Mouse (Mus musculus) midbrain, embryonic 14.5 days (tissue): Measurements from ENCODE around the gene Lta. TPM values are rescaled to one million over a fixed set of nuclear protein-coding genes. Genes with fewer than 3 reads are reported as not detected.

Experiments used
- ATAC-seq: fragments of 200-750 bp; cut with Nextera tagmentation; 2 replicates; pipeline ENCODE4 v1.8.0; 2017; ENCODE audit warnings: moderate number of reproducible peaks, moderate library complexity; ENCODE audit not compliant: low FRiP score, low TSS enrichment
- DNase-seq: peaks from one replicate; pipeline ENCODE4 v3.0.0-alpha.2; 2015
- H3K27ac ChIP-seq: fragments of 300-500 bp; sonication (generic); replicated peaks from 2 replicates; pipeline ENCODE4 v1.5.1; 2014; ENCODE audit warnings: mild to moderate bottlenecking, low read depth, low read length, moderate library complexity
- H3K27me3 ChIP-seq: fragments of 300-500 bp; sonication (generic); 2 replicates; pipeline ENCODE4 v1.6.1; 2014; ENCODE audit warnings: low read length, control low read depth, mixed read lengths; ENCODE audit not compliant: control insufficient read depth, insufficient read depth
- H3K36me3 ChIP-seq: fragments of 300-500 bp; sonication (generic); 2 replicates; pipeline ENCODE4 v1.6.1; 2014; ENCODE audit warnings: low read length, control low read depth; ENCODE audit not compliant: control insufficient read depth, insufficient read depth
- H3K4me1 ChIP-seq: fragments of 300-500 bp; sonication (generic); 2 replicates; pipeline ENCODE4 v1.6.1; 2014; ENCODE audit warnings: mild to moderate bottlenecking, antibody characterized with exemption, low read length, control low read depth; ENCODE audit not compliant: control insufficient read depth, insufficient read depth
- H3K4me2 ChIP-seq: fragments of 300-500 bp; sonication (generic); 2 replicates; pipeline ENCODE4 v1.6.1; 2014; ENCODE audit warnings: mild to moderate bottlenecking, low read length, moderate library complexity
- H3K4me3 ChIP-seq: fragments of 300-500 bp; sonication (generic); replicated peaks from 2 replicates; pipeline ENCODE4 v1.5.1; 2014; ENCODE audit warnings: low read depth, low read length
- H3K9ac ChIP-seq: fragments of 300-500 bp; sonication (generic); replicated peaks from 2 replicates; pipeline ENCODE4 v1.6.1; 2014; ENCODE audit warnings: mild to moderate bottlenecking, low read length, moderate library complexity
- H3K9me3 ChIP-seq: fragments of 300-500 bp; sonication (generic); 2 replicates; pipeline ENCODE4 v1.6.1; 2016; ENCODE audit warnings: low read length, control low read depth, mixed read lengths; ENCODE audit not compliant: control insufficient read depth
- WGBS: fragments of 180-500 bp; shearing (Covaris S2); extraction: QIAGEN DNeasy Blood & Tissue Kit; methylation state at CpG from one replicate; pipeline ENCODE4 v1.1.7; 2014; 5-methylcytosine and 5-hydroxymethylcytosine counted together
- polyA plus RNA-seq: library from polyadenylated mRNA; unstranded; fragments of >200 nt; fragmentation: Nextera tagmentation; extraction: Ambion mirVana; gene quantifications from 2 replicates; pipeline ENCODE4 v1.2.1, GENCODE M21; 2014

Lta gene
- polyA plus RNA-seq, 1 experiment from 2014 or later = 0.20 TPM

DNA sequence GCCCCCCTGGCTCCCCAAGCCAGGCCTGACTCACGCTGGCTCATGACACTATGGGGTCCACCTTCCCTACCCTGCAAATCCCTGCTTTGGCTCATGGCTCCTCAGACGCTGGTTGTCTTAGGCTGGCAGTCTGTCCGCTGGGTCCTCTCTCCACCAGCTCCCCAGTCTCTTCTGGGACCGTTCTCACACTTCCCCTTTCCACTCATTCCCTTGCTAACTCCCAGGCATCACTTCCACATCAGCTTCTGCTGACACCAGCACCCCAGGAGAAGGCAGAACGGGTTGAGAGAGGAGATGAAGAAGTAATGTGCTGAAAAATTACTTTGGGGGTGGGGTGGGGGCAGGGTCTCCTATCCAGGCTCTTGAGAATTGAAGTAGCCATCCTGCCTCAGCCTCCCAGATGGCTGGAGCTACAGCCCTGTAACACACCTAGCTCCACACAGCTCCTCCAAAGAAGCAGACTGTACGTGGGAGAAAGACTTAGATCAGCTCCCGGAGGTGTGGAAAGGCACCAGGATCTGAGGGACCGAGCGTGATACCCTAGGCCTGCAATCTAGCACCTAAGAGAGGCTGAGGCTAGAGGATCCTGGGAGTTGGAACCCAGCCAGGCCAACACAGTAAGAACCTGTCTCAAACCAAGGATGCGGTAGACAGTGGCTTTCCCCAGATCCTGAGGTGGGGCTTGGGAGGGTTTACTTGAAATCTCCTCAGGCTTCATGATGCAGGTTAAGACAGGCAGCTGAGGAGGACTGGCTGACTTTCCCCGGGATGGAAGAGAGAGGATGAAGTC lies 32.5 kb downstream of the Lta start:
- Histone ChIP-seq H3K36me3 (no peaks in the 10 kb centered on the region), H3K4me1 (no peaks in the 10 kb centered on the region), H3K27me3 (no peaks in the 10 kb centered on the region), H3K27ac (no peak overlapping the region), H3K4me3 (no peak overlapping the region), H3K9me3 (no peaks in the 10 kb centered on the region), H3K4me2 (no peak overlapping the region), H3K9ac (0 out of 2 replicates have a peak overlapping the region, but pooled peaks have one; percentile 9)
- no peak for DNase-seq
- ATAC-seq = no peak
- 70% methylated on average over 11 of the region's 11 CpGs for whole genome bisulfite sequencing

DNA sequence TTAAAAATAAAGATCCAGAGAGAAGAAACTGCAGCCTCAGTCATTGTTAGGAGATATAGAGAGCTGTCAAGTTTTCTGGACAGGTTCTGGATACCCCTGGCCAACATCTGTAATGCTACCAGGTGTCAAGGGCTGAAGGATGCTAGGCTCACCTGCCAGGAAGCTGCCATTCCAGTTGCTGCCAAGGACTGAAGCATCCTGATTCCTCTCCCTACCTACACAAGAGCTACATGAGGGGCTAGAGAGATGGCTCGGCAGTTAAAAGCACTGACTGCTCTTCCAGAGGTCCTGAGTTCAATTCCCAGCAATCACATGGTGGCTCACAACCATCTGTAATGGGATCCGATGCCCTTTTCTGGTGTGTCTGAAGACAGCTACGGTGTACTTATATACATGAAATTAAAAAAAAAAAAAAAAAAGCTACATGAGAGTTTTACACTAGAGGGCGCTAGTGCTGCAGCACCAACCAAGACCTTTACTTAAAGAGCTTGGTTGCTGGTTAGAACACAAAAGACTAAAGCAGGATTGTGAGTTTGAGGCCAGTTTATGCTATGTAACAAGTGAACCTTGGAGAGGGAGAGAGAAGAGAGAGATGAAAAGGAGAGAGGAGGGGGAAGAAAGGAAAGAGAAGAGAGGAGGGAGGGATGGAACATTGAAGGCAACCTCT lies 36.5 kb downstream of the Lta start:
- DNase-seq (peak; percentile 88), ATAC-seq (no peak)
- no peaks in the 10 kb centered on the region for H3K27me3 ChIP-seq
- no peak overlapping the region for H3K9ac ChIP-seq
- H3K36me3 ChIP-seq = no peaks in the 10 kb centered on the region
- 18% methylated on average over 4 of the region's 4 CpGs for WGBS
- no peak overlapping the region for H3K4me2 ChIP-seq
- no peak overlapping the region for H3K4me3 ChIP-seq
- no peak overlapping the region; the same call in 1 of the 2 replicates for H3K27ac ChIP-seq
- peaks cover 11% of the 10 kb centered on the region for H3K4me1 ChIP-seq
- H3K9me3 ChIP-seq = no peaks in the 10 kb centered on the region

DNA sequence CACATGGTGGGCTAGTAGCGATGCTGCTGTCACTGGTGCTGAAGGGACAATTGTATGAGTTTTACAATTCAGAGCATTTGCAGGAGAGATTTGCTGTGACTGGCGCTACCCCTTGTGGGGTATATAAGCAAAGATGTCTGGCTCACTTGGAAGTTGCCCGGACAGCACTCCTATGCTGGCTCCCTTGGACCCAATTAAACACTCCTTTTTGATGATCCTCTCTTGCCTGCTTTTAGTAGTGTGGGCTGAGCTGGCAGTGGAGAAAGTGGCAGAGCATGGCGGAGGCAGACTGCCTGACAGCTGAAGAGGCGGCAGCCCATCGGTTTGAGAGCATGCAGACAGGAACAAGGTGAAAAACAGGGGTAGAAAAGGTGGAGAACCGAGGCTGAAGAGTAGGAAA lies 37.4 kb downstream of the Lta start:
- H3K4me1 ChIP-seq = peaks cover 18% of the 10 kb centered on the region
- no peak for ATAC-seq
- 86% methylated on average over 7 of the region's 7 CpGs for WGBS

DNA sequence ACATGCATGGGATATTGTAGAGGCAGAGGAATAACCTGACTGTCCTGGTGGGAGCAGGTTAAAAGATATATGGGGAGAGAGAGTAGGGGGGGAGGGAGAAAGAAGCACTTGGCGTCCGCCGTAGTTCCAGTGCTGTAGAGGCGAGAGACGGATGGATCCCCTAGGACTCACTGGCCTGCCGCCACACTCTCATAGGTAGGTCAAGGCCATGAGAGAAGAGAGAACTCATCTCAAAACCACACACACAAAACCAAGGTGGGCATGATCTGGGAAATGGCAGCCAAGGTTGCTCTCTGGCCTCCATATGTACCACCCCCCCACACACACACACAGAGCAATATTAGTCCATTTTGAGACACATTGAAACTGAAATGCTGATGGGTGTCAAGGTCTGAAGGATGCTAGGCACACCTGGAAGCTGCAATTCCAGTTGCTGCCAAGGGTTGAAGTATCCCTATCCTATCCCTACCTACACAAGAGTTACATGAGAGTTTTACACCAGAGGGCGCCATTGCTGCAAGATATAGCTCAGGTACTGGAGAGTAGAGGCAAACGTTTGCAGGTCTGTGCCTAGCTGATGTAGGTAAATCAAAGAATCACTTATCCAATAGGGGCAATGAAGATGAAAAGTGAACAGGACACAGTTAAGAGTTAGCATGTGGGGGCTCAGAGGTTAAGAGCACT lies 38.7 kb downstream of the Lta start:
- Histone ChIP-seq H3K4me3 (peak overlapping the region; percentile 100; the same call in 1 of the 2 replicates), H3K9me3 (no peaks in the 10 kb centered on the region), H3K9ac (peak overlapping the region; percentile 60; the same call in 1 of the 2 replicates), H3K36me3 (peaks cover 8% of the 10 kb centered on the region), H3K4me2 (peak overlapping the region; percentile 98), H3K27me3 (no peaks in the 10 kb centered on the region), H3K27ac (peak overlapping the region; percentile 96), H3K4me1 (peaks cover 31% of the 10 kb centered on the region)
- no peak for ATAC-seq
- WGBS = 70% methylated on average over 8 of the region's 8 CpGs
- peak; percentile 90 for DNase-seq

More for the DNA sequence above, 37.4 kb downstream of the Lta start:
- no peaks in the 10 kb centered on the region for H3K36me3 ChIP-seq
- H3K27me3 ChIP-seq = no peaks in the 10 kb centered on the region
- no peak overlapping the region for H3K4me2 ChIP-seq
- no peak overlapping the region for H3K9ac ChIP-seq
- no peak for DNase-seq
- no peak overlapping the region for H3K27ac ChIP-seq
- no peak overlapping the region for H3K4me3 ChIP-seq
- H3K9me3 ChIP-seq = no peaks in the 10 kb centered on the region

DNA sequence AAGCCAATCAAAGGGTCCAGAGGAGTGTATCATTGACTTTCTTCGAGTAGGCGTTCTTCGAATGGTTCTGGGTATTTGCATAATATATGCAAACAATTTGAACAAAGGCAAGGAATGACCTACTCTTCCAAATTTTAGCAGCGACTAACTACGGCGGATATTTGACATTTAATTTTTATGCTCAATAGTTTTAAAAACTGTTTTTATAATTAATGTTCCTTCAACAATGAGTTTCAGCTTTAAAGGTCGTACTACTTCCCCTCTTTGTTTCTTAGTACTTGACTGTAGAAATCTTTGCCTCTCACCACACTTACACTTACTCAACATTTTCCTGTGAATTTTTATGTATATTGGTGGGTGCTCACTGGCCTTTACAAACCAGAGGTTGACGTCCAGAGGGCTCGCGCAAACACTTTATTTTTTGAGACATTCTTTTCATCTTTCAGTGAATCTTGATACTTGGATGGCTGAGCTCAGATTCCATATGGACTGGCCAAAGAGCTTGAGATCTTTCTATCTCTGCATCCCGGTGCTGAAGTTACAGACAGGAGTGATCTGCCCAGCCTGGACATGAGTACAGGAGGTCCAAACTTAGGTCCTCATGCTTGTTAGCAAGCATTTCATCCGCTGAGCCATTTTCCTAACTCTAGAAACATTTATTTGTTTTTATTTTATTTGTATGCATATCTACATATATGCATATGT lies 39.5 kb downstream of the Lta start:
- H3K4me3 ChIP-seq = peak overlapping the region; percentile 100
- DNase-seq (peak; percentile 37), ATAC-seq (peak; percentile 83)
- H3K36me3 ChIP-seq = peaks cover 17% of the 10 kb centered on the region
- WGBS = 21% methylated on average over 12 of the region's 12 CpGs
- peak overlapping the region; percentile 96 for H3K27ac ChIP-seq
- no peaks in the 10 kb centered on the region for H3K9me3 ChIP-seq
- no peaks in the 10 kb centered on the region for H3K27me3 ChIP-seq
- peaks cover 32% of the 10 kb centered on the region for H3K4me1 ChIP-seq
- H3K4me2 ChIP-seq = peak overlapping the region; percentile 98
- peak overlapping the region; percentile 60 for H3K9ac ChIP-seq

DNA sequence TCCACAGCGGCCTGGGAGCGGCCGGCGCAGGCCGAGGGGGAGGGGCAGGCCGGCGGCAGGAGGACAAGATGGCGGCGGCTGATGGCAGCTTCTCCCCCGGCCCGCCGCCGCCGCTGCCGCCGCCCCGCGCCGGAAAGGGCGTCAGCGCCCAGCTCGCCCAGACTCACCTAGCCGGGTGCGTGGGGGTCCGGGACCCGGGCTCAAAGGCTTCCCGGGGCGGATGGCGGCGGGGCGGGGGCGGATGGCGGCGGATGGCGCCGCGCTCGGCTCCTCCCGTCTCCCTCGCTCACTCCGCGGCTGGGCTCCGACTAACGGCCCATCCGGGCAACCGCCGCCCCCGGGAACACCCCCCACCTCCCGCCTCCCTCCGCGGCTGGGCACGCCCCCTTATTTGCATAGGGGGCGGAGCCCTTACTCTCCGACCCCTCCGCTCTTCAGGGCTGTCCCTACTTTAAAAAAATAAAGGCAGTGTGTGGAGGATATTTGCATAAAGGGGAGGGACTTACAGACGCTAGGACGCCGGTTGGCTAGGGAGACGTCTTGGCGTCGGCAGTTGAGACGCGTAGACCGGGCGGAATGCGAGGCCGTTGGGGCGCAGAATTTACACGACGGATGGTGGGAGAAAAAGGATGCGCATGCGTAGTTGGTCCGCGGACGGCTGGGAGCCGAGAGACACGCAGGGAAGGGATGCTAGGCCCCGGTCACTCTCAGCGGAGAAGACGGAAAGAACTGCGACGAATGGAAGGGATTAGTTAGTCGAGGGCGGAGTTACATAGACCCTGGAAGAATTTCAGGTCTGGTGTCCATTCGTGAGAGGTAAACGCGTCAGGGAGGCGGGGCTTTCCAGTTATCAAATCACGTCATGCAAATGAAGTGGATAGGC lies 40.3 kb downstream of the Lta start, which contains the start of gene Prrc2a:
Gene Prrc2a, minus strand, starts transcription at position 330 of the 883 bp plus-strand sequence.
- under 1% methylated on average over 65 of the region's 89 CpGs for WGBS
- H3K4me2 ChIP-seq = peak within 1 kb of the TSS; percentile 98
- H3K27me3 ChIP-seq = no peaks in the 10 kb centered on the region
- H3K4me1 ChIP-seq = peaks cover 32% of the 10 kb centered on the region
- peaks cover 25% of the 10 kb centered on the region for H3K36me3 ChIP-seq
- H3K9me3 ChIP-seq = no peaks in the 10 kb centered on the region
- peak within 1 kb of the TSS; percentile 99 for H3K9ac ChIP-seq
- ATAC-seq (peak; percentile 97), DNase-seq (peak; percentile 100)
- H3K4me3 ChIP-seq = peak within 1 kb of the TSS; percentile 100
- H3K27ac ChIP-seq = peak within 1 kb of the TSS; percentile 96

DNA sequence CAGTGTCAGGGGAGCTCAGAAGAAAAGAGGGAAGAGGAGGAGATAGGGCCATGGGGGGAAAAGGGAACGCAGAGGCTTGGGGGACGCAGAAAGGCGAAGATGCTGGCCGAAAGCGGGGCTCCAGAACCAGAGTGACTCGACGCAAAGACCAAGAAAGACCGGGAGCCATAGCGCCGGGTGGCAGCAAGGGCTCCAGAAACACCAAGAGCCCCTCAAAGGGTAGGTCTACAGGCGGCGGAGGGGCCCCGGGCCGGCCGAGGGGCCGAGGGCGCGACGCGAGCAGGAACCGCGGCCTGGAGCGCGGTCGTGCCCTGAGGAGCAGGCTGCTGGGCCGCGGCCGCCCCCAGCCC lies 41.0 kb downstream of the Lta start:
- ATAC-seq (no peak), DNase-seq (no peak)
- Histone ChIP-seq H3K9me3 (no peaks in the 10 kb centered on the region), H3K36me3 (peaks cover 31% of the 10 kb centered on the region), H3K4me3 (peak overlapping the region; percentile 100), H3K4me2 (peak overlapping the region; percentile 98), H3K27me3 (no peaks in the 10 kb centered on the region), H3K27ac (peak overlapping the region; percentile 96), H3K9ac (peak overlapping the region; percentile 99), H3K4me1 (peaks cover 32% of the 10 kb centered on the region)
- WGBS = 0% methylated on average over 21 of the region's 28 CpGs
